Mouse (Mus musculus) lung, postnatal 10 days (tissue): ENCODE measurements around the gene Mras.

Source experiments
- DNase-seq: peaks from one replicate; pipeline ENCODE4 v3.0.0; 2021

Gene Mras

GRCm38 (mm10) chr9:99409280-99409679 lies 27.9 kb downstream of the Mras start:
- no peak for DNase-seq

GRCm38 (mm10) chr9:99401288-99401974 lies 35.8 kb downstream of the Mras start:
- no peak for DNase-seq

- DNase-seq = no peak
Observed at GRCm38 (mm10) chr9:99400781-99401180, 36.4 kb downstream of the Mras start.

DNA sequence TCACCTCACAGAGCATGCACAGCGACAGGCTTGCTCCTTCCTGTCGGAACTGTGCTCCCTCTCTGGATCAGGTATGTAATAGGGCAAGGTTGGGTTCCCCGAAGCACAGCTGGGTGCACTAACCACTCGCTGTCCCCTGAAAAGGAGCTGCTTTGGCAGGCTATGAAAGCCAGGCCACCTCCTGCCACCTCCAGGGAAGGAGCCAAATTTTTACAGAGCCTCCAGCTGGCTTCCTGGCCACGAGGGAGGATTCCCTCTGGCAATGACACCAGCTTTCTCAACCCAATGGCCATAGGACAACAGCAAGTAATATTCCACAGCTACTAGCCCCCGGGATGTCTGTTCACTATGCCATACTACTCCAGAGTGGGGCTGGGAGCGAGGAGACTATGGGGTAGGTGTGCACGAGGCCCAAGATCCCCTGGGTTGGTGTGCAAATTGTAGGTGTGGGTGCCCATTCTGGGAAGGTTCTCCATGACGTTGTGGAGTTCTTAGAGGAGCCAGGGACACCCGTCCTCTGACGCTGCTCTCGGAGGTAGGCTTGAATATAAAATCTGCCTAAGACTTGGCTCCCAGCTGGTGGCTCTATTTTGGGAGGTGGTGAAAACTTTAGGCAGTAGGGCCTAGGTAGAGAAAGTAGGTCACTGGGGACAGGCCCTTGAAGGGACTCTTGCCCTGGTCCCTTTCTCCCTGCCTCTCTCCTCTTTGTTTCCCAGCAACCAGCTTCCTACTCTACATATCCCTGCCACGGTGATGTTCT lies 39.9 kb downstream of the Mras start:
- DNase-seq = no peak

GRCm38 (mm10) chr9:99394366-99394765 lies 42.8 kb downstream of the Mras start:
- peak; percentile 21 for DNase-seq

- no peak for DNase-seq
Observed at GRCm38 (mm10) chr9:99393146-99393545, 44.0 kb downstream of the Mras start.

DNA sequence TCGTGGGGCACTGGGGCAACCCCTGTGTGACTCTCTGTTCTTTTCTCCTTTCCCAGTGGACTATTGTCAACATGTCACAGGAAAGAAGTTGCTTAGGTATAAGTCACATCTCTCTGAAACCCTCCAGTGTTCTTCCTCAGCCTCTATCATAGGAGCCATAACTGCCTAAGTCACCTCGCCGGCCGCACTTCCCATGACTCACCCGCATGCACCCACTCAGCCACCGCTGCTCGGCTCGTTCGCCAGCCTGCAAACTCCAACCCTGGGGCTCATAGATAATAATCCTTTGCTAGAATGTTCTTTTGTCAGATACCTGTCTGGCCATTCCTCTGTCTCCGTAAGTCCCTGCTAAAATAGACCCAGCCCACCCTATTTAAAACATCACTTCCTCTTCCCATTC lies 45.6 kb downstream of the Mras start:
- no peak for DNase-seq

DNA sequence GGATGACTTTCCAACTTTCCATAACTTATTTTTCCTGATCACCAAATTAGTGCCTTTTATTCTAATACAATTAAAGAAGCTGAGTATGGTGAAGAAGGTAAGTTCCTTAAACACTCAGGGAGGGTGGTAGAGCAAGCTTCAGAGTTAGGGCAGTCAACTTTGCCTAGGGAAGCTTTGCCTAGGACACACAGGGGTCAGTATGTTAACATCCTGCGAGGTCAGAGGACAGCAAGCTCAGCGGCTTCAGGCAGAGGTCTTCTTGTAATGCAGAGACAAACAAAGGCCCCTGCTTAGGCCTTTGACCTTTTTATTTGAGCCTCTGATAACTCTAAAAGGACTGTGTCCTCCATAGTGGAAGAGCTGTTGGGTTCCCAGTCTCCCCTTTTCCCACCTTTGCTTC lies 46.5 kb downstream of the Mras start:
- DNase-seq = no peak

- no peak for DNase-seq
Observed at GRCm38 (mm10) chr9:99390201-99390600, 47.0 kb downstream of the Mras start.

DNA sequence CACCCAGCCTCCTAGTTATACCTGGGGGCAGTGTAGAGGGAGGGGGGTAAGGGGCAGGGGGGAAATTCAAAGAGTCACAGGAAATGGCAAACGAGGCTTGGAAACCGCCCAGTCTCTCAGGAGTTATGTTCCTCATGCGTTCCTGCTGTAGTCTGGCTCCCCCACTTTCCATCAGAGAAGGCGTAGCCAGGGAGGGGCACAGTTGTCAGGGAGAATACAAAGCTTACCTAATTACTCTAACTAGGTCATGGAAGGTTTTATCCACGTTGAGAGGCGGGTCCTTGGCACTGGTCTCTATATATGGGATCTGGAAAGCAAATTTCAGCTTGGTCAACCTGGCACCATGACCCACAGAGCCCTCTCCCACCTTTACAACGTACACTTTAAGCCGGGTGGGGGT lies 47.7 kb downstream of the Mras start:
- no peak for DNase-seq

DNA sequence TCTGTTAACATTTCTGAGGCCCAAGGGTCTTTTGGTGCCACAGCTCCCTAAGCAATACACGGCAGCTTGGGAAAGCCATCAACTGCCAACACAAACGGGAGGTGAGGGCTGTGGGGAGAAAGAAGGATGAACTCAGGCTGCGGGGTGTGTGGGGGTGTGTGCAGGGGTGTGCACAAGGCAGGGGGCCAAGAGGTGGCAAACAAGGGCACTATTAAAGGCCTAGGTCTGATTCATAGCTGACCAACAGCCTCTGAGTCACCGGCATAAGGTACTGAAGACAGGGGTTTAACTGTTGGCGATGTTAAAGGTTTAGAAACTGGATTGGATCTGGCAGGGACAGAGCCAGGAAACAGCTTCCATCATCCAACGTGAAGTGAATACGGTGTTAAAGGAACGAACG lies 48.3 kb downstream of the Mras start:
- no peak for DNase-seq

- DNase-seq = no peak
Observed at GRCm38 (mm10) chr9:99388078-99388477, 49.1 kb downstream of the Mras start.

DNA sequence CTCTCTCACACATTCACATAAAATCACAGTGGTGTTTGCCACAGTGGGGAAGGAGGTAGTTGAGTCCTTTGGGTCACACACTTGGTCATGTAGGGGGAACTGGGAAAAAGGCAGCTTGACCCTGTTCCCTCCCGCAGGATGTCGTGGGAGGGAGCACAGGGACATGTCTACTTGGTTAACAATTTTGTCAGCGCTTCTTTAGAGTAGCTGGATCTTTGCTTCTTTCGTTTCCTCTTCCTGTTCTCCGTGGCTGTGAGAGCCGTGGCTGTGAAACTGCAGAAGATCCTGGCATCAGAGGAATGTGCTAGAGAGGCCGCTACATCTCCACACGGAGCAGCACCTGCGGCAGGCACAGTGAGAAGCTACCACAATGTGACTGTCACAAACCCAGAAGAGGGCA lies 54.6 kb downstream of the Mras start:
- DNase-seq = no peak

- DNase-seq = no peak
Observed at GRCm38 (mm10) chr9:99379194-99379593, 58.0 kb downstream of the Mras start.

DNA sequence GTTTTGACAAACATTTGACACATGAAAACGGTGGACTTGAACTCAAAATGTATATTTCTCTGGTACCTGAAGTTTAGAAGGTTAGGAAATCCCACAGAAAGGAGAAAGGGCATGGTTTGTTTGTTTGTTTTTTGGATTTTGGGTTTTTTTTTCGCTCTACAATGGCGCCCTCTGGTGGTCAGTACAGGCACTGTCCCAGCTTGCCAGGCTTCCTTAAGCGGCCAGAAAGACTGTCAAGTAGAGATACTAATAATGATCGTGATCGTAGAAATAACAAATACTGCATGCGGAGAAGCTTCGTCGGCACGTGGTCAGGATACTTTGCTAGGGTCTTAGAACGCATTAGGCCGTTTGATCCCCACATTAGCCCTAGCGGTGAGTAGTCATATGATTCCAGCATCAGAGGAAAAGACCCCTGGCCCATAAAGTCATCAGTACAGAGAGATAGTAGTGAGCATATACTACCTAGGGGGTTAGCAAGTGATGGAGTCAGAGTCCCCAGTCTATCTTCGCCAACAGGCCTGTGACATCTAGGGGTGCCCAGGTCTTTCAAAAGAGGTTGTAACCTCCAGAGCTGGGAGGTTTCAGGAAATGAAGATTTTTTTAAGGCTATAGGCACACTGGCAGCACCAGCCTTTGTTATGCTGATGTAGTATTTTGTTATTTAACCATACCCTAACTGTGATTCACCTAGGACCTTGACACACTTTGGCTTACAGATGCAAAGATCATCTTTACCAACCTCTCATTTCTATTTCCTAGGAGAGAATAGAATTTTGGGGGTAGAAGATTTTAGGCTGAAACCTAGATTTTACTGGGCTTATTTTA lies 60.4 kb downstream of the Mras start:
- DNase-seq = peak; percentile 65

- DNase-seq = no peak
Observed at GRCm38 (mm10) chr9:99368431-99368830, 68.8 kb downstream of the Mras start.

GRCm38 (mm10) chr9:99365906-99366305 lies 71.3 kb downstream of the Mras start:
- no peak for DNase-seq

GRCm38 (mm10) chr9:99363076-99363475 lies 74.1 kb downstream of the Mras start:
- DNase-seq = no peak

GRCm38 (mm10) chr9:99361946-99362345 lies 75.2 kb downstream of the Mras start:
- no peak for DNase-seq

DNA sequence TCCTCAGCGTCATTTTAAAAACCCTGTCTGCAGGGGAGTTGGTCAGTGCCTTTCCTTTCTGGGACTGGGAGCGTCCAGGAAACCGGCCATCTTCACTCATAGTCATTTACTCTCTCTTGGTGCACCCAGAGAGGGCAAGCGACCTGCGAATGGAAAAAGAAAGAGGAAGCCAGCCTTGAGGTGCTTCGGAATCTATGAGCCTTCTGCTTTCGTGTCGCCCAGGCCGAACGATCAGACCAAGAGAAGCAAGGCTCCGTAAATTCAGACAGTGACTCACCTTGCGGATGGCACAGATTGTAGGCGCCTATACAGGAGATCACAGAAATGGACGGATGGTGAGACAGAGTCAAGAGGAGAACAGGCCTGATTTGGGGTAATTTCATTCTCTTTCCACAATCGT lies 78.2 kb downstream of the Mras start:
- DNase-seq = no peak

GRCm38 (mm10) chr9:99357921-99358692 lies 79.1 kb downstream of the Mras start, which contains the start of gene Esyt3:
Gene Esyt3, minus strand, starts transcription at chr9:99358557.
- DNase-seq = peak; percentile 59

DNA sequence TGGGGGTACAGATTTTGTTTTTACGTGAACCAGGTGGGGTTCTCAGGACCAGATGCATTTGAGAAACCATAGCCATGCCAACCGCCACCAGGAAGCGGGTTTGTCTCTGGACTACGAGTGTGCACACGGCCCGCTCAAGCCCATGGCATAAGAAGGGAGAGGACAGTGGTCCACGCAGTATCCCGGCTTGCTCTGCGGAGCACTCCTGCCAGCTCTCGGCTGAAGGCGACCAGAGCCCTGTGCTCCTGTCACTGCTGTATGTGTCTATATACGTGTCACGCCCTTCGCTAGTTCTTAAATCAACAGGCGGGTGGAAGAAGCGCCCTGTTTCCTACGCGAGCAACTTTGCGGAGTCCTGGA lies 79.6 kb downstream of the Mras start:
- no peak for DNase-seq

GRCm38 (mm10) chr9:99355971-99356370 lies 81.2 kb downstream of the Mras start:
- peak; percentile 27 for DNase-seq
